Mouse (Mus musculus) heart, postnatal 36 days (tissue): ENCODE measurements at regions not wholly inside any gene's neighbourhood (a gene's known extent, or its start where the extent isn't known, plus 50 kb on each side); places are given as distances from the start of the nearest gene placed in this dataset.
A peak's percentile ranks its signal among the peaks of the same experiment; 100 is the strongest.
"Not testable (repeated sequence)": the region's sequence is repeated elsewhere in the genome, so short reads cannot be mapped to it uniquely, and the experiment has no call there.

Source experiments
- DNase-seq, 2 experiments: peaks; one replicate each; pipeline ENCODE4 v3.0.0; 2021 to 2022
- intact Hi-C: fragments of 180-260 bp; cut with DNase I; formaldehyde crosslinking; loops from one replicate; pipeline ENCODE4 v1.15.1; 2025

GRCm38 (mm10) chr17:50395669-50396068 is 102.2 kb upstream of the Dazl start:
- intact Hi-C loops = no loop called here
- no peak for DNase-seq

GRCm38 (mm10) chr17:50397324-50397723 is 103.9 kb upstream of the Dazl start:
- intact Hi-C loops = no loop called here
- no peak for DNase-seq

- intact Hi-C loops = no loop called here
- no peak for DNase-seq
Observed at GRCm38 (mm10) chr17:50407249-50407990, 101.8 kb upstream of the Plcl2 start.

GRCm38 (mm10) chr17:50408581-50408980 is 100.6 kb upstream of the Plcl2 start:
- DNase-seq = no peak
- intact Hi-C loops = no loop called here

- intact Hi-C loops = no loop called here
- no peak for DNase-seq
Observed at GRCm38 (mm10) chr17:50409271-50409670, 99.9 kb upstream of the Plcl2 start.

- DNase-seq = no peak
- intact Hi-C loops = loop anchor here (10.0 kb wide), 1 partner anchor 115 kb away; the partner anchor contains the start of gene Dazl
Observed at GRCm38 (mm10) chr17:50409895-50410294, 99.3 kb upstream of the Plcl2 start.

- no peak for DNase-seq
- intact Hi-C loops = loop anchor here (10.0 kb wide), 1 partner anchor 115 kb away; the partner anchor contains the start of gene Dazl
Observed at GRCm38 (mm10) chr17:50410296-50410695, 98.9 kb upstream of the Plcl2 start.

- intact Hi-C loops = loop anchor here (10.0 kb wide), 1 partner anchor 118 kb away; the partner anchor contains the start of gene Dazl
- DNase-seq = no peak
Observed at GRCm38 (mm10) chr17:50412446-50412845, 96.8 kb upstream of the Plcl2 start.

- no peak for DNase-seq
- intact Hi-C loops = loop anchor here (10.0 kb wide), 1 partner anchor 119 kb away; the partner anchor contains the start of gene Dazl
Observed at GRCm38 (mm10) chr17:50413916-50414315, 95.3 kb upstream of the Plcl2 start.

- DNase-seq = no peak
- intact Hi-C loops = loop anchor here (10.0 kb wide), 1 partner anchor 121 kb away; the partner anchor contains the start of gene Dazl
Observed at GRCm38 (mm10) chr17:50415331-50416005, 93.7 kb upstream of the Plcl2 start.

- intact Hi-C loops = loop anchor here (10.0 kb wide), 1 partner anchor 121 kb away; the partner anchor contains the start of gene Dazl
- no peak for DNase-seq
Observed at GRCm38 (mm10) chr17:50416119-50416518, 93.1 kb upstream of the Plcl2 start.

GRCm38 (mm10) chr17:50416538-50417113 is 92.6 kb upstream of the Plcl2 start:
- DNase-seq = no peak
- intact Hi-C loops = loop anchor here (10.0 kb wide), 1 partner anchor 122 kb away; the partner anchor contains the start of gene Dazl

- intact Hi-C loops = loop anchor here (1.0 to 10.0 kb wide), 4 partner anchors 124 to 376 kb away; partner anchors contain the start of gene Dazl
- peak; percentile 52 to 64 for DNase-seq
Observed at GRCm38 (mm10) chr17:50418863-50419383, 90.3 kb upstream of the Plcl2 start.

GRCm38 (mm10) chr17:50419551-50419950 is 89.7 kb upstream of the Plcl2 start:
- intact Hi-C loops = loop anchor here (1.0 to 10.0 kb wide), 4 partner anchors 125 to 375 kb away; partner anchors contain the start of gene Dazl
- DNase-seq = not testable (repeated sequence)

GRCm38 (mm10) chr17:50419966-50420365 is 89.2 kb upstream of the Plcl2 start:
- no peak for DNase-seq
- intact Hi-C loops = loop anchor here (1.0 to 10.0 kb wide), 4 partner anchors 125 to 375 kb away; partner anchors contain the start of gene Dazl

GRCm38 (mm10) chr17:50420690-50421089 is 88.5 kb upstream of the Plcl2 start:
- DNase-seq = no peak
- intact Hi-C loops = no loop called here

GRCm38 (mm10) chr17:50421476-50421875 is 87.7 kb upstream of the Plcl2 start:
- no peak for DNase-seq
- intact Hi-C loops = no loop called here

- intact Hi-C loops = no loop called here
- DNase-seq = no peak
Observed at GRCm38 (mm10) chr17:50425110-50425509, 84.1 kb upstream of the Plcl2 start.

- intact Hi-C loops = no loop called here
Observed at GRCm38 (mm10) chr17:50425531-50425930, 83.7 kb upstream of the Plcl2 start.

GRCm38 (mm10) chr17:50426146-50426545 is 83.1 kb upstream of the Plcl2 start:
- no peak for DNase-seq

More at GRCm38 (mm10) chr17:50425531-50425930, 83.7 kb upstream of the Plcl2 start:
- no peak for DNase-seq

More at GRCm38 (mm10) chr17:50426146-50426545, 83.1 kb upstream of the Plcl2 start:
- intact Hi-C loops = no loop called here
